Mouse (Mus musculus) skeletal muscle tissue, adult 2 months (tissue): ENCODE measurements around the gene Knstrn.

Source experiments
- DNase-seq: peaks from one replicate; pipeline ENCODE4 v3.0.0-alpha.2; 2012; ENCODE audit warnings: low read depth, low spot score

Gene Knstrn

DNA sequence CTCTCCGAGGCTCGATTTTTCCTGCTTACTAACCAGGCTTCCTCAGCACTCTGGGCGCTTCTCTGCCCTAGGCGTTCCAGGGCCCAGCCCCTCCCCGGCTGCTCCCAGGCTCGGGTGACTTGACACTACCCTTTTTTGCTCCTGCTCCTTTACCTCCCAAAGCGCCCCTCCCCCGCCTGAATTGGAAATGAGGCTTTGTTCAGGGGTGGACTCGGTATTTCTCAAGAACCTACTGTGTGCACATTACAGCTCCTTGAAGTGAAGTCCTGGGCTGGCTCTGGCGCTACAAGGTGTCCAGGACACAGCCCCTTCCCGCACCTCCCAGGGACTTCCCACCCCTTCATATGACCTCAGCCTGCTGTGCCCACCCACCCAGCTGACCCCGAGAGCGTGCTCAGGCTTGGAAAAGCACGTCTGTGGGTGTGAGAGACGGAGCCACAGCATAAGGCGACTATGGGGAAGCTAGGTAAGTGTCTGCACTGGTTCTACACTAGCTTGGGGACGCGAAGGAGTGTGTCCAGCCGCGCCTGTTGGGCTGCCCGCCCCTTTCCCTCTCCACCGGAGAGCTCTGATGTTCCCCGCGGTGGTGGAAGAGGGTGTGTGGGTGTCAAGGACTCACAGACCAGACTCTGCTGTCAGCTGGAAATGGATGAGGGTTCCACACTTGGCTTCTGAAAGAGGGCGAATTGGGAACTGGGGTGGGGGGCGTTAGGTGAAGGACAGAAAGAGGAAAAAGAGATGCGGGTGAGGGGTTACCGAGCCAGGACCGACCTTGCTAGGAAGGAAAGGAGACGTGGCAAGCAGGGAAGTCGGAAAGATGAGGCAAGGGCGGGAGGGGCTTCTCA lies 86.4 kb downstream of the Knstrn start, which contains the start of gene Bahd1:
Gene Bahd1 (plus strand): TSS at position 397 of the 845 bp plus-strand sequence.
- no peak for DNase-seq

DNA sequence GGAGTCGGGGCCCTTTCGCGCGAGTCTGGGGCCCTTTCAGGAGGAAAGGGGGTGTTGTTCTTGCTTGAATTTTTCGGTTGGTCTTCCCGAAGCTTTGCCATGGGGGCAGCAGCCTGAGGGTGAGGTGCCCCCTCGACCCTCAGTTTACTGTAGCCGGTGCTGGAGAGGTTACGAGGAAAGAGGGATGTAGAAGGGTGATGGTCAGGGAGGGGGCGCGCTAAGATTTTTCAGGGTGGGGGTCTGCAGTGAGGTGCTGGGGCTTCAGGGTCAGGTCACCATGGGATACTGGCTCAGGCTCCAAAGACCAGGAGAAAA lies 87.0 kb downstream of the Knstrn start:
- DNase-seq: no peak

DNA sequence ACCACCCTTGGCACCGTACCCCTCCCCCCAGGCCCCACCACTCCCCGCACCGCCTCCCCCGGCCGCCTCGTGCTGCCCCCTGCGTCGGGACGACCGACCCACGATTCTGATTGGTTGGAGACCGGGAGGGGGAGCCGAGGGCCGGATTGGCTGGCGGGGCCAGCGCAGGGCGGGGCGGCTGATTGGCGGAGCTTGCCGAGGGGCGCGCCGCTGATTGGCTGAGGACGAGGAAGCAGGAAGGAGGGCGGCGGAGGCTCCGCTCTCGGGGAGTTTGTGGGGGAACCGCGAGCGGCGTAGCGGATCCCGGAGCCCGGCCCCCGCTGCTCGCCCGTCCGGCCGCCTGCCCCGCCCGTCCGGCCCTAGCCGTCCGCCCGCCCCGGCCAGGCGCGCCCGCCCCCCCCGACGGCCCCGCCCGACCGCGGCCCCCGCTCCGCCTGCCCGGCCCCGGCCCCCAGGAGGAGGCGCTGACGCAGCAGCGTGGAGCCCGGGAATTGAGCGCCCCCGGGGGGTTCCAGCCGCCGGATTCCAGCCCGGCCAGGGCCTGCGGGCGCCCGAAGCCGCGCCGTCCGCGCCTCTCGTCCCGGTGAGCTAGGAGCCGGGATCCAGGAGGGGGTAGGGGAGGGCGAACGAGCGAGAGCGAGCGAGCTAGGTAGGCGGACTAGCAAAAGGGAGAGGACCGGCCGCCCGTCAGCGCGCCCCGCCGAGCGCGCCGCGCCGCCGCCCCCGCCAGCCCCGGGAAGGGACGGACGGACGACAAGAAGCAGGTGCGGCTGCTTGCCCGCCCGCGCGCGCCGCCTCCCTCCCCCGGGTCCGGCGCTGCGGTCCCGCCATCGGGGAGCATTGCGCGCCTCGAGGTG lies 87.6 kb downstream of the Knstrn start:
- peak; percentile 95 for DNase-seq

DNA sequence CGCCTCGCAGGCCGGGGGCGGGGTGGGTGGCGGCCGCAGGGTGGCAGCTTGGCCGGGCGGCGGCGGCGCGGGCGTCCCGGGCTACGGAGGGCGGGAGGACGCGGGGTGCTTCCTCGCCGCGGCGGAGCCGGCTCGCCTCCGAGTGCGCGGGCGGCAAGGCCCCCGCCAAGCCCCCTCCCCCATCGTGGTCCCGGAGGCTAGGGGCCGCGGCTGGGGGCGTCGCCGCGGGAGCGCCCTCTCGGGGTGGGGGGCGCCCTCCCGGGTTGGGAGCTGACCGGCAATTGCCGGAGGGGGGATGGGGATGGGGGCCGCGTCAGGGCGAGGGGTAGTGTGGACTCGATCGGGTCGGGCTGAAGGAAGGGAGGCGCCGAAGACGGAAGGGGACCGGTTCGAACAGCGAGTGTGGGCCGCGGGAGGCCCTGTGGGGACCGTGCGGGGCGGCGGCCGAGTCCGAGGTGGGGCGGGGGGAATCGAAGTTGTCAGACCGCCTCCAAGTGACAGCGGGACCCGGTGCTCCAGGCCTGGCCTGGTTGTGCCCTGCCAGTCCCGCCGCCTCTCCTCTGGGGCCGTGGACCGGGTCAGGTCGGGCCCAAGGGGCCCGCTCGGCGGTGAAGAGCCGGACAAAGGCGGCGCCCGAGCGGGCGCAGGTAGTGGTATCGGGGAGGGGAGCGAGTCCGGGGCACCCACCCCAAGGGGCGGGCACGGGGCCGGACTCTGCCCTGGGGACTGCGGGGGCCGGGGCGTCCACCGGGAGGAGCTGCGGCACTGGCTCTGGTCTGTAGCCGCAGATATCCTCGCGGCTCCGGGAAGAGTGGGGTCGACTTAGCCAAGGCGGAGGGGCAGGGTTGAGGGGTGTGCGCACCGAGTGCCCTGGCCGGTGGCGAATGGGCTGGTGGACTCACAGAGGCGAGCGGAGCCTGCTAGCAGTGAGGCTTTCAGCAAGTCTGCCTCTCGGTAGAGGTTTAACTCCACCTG lies 88.5 kb downstream of the Knstrn start:
- no peak for DNase-seq

DNA sequence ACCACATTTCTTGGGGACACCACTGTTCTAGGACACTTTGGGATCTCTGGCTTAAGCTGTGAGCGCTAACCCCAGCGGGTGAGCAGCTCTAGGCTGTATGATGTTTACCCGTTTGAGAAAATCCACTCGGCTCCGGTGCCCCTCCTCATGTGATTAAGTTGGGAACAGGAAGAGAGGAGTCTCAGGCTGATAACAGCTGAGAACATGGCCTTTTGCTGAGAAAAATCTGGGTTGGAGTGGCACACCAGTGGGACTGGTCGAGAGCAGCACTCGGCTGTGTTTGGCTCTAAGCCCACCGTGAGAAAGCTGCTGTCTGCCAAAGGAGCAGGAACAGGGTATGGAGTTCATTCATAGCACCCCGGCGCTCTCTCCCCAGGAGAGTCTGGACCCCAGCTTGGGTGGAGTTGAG lies 89.5 kb downstream of the Knstrn start:
- DNase-seq: no peak
